ENCODE assay signal across 21 mouse cellular contexts in the genomic region with DNA sequence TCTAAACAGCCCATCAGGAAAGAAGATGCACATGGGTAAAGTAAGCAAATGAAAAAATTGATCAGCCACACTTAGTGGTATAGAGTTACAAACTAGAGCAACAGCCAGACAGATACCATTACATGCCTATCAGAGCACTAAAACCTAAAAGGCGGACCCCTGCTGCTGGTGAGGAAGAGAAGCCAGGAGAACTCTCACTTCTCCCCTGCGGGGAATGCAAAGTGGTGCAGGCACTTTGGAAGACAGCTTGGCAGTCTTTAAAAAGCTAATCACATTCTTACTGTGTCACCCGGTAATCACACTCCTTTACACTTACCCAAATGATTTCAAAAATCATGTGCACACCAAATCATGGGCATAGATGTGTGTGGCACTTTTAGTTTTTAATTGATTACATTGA.
DNase-seq lines count a peak whose midpoint lies in the region; ATAC-seq lines count a peak whose summit lies in the region.
"Had no signal": no experiment of that assay in that cellular context is flagged by ENCODE, and none has a peak within 500 bp of the region (broad histone marks: within the 10 kb centered on the region; RNA-seq: fewer than 3 reads in every experiment).

No protein-coding gene starts in this region.

- H3K4me3 ChIP-seq in forebrain, embryonic 13.5 days: no peak overlapping the region
- H3K4me3 ChIP-seq in forebrain, embryonic 11.5 days (ENCODE audit: low read depth, low read length): no peak overlapping the region
- H3K4me3 ChIP-seq in midbrain, embryonic 14.5 days (replicated peaks; ENCODE audit: low read depth, low read length): no peak overlapping the region
- H3K4me3 ChIP-seq in midbrain, embryonic 10.5 days: no peak overlapping the region
- no peak overlapping the region for H3K4me3 ChIP-seq in neural tube, embryonic 11.5 days (ENCODE audit: low read depth, low read length)
- H3K4me3 ChIP-seq: gastrocnemius, adult 2 months; liver, embryonic 12.5 days; stomach, embryonic 15.5 days had no signal

- H3K4me1 ChIP-seq in forebrain, embryonic 13.5 days: no peaks in the 10 kb centered on the region; the same call in 1 of the 2 replicates
- no peaks in the 10 kb centered on the region for H3K4me1 ChIP-seq in forebrain, embryonic 11.5 days (replicated peaks; ENCODE audit: control insufficient read depth, insufficient read depth, low read length)
- 0 out of 2 replicates have a peak, but pooled peaks cover 3% of the 10 kb centered on the region for H3K4me1 ChIP-seq in midbrain, embryonic 14.5 days (ENCODE audit: control insufficient read depth, insufficient read depth, low read length)
- peaks cover 7% of the 10 kb centered on the region; the same call in 1 of the 2 replicates for H3K4me1 ChIP-seq in midbrain, embryonic 10.5 days
- H3K4me1 ChIP-seq in neural tube, embryonic 11.5 days (ENCODE audit: control insufficient read depth, insufficient read depth, low read length): no peaks in the 10 kb centered on the region
- H3K4me1 ChIP-seq: liver, embryonic 12.5 days; stomach, embryonic 15.5 days had no signal

- no peak overlapping the region for H3K9ac ChIP-seq in forebrain, embryonic 13.5 days
- no peak overlapping the region for H3K9ac ChIP-seq in forebrain, embryonic 11.5 days (ENCODE audit: low read length)
- H3K9ac ChIP-seq in midbrain, embryonic 14.5 days (replicated peaks; ENCODE audit: low read length): no peak overlapping the region
- no peak overlapping the region for H3K9ac ChIP-seq in neural tube, embryonic 11.5 days (ENCODE audit: low read length)
- H3K9ac ChIP-seq: liver, embryonic 12.5 days; lung, embryonic 14.5 days; stomach, embryonic 15.5 days had no signal

- DNase-seq in forebrain, embryonic 11.5 days (ENCODE audit: low spot score): no peak
- peak; percentile 49 for DNase-seq in midbrain, embryonic 14.5 days
- DNase-seq in midbrain, embryonic 10.5 days (ENCODE audit: low spot score): no peak
- DNase-seq in embryo, embryonic 9.5 days (ENCODE audit: extremely low spot score): peak; percentile 14
- DNase-seq in neural tube, embryonic 11.5 days (ENCODE audit: low spot score): no peak
- DNase-seq in kidney, adult 9 months: no peak
- DNase-seq in adrenal gland, postnatal 4 days (ENCODE audit: low spot score in 2 of 2): no peak
- DNase-seq: adrenal gland, adult 8-10 months; cerebellum, adult 2 months; gastrocnemius, adult 2 months; heart, adult 18-20 months; kidney, postnatal 10 days; lung, embryonic 14.5 days; spleen, adult 18-20 months; thymus, adult 2 months had no signal

- no peak overlapping the region for H3K4me2 ChIP-seq in forebrain, embryonic 13.5 days
- no peak overlapping the region for H3K4me2 ChIP-seq in forebrain, embryonic 11.5 days (ENCODE audit: low read depth, low read length, severe bottlenecking)
- H3K4me2 ChIP-seq in midbrain, embryonic 14.5 days (ENCODE audit: low read length): no peak overlapping the region
- no peak overlapping the region for H3K4me2 ChIP-seq in neural tube, embryonic 11.5 days (ENCODE audit: low read depth)
- H3K4me2 ChIP-seq: liver, embryonic 12.5 days; lung, embryonic 14.5 days; stomach, embryonic 15.5 days had no signal

- no peaks in the 10 kb centered on the region for H3K36me3 ChIP-seq in forebrain, embryonic 13.5 days (ENCODE audit: poor library complexity, severe bottlenecking)
- H3K36me3 ChIP-seq in forebrain, embryonic 11.5 days (ENCODE audit: control insufficient read depth, insufficient read depth, low read length): no peaks in the 10 kb centered on the region
- no peaks in the 10 kb centered on the region for H3K36me3 ChIP-seq in midbrain, embryonic 14.5 days (ENCODE audit: control insufficient read depth, insufficient read depth, low read length)
- no peaks in the 10 kb centered on the region for H3K36me3 ChIP-seq in midbrain, embryonic 10.5 days
- no peaks in the 10 kb centered on the region for H3K36me3 ChIP-seq in neural tube, embryonic 11.5 days (ENCODE audit: control insufficient read depth, insufficient read depth, low read length)
- H3K36me3 ChIP-seq: liver, embryonic 12.5 days; stomach, embryonic 15.5 days had no signal

- 11% methylated on average over 3 of the region's 3 CpGs for WGBS in forebrain, embryonic 13.5 days
- WGBS in forebrain, embryonic 11.5 days: 8% methylated on average over 3 of the region's 3 CpGs
- 10% methylated on average over 3 of the region's 3 CpGs for WGBS in midbrain, embryonic 14.5 days
- 14% methylated on average over 3 of the region's 3 CpGs for WGBS in midbrain, embryonic 10.5 days
- 5% methylated on average over 3 of the region's 3 CpGs for WGBS in neural tube, embryonic 11.5 days

- ATAC-seq in forebrain, embryonic 13.5 days: peak; percentile 45; the same call in 1 of the 2 replicates
- no peak for ATAC-seq in forebrain, embryonic 11.5 days (replicated peaks; ENCODE audit: low FRiP score)
- no peak for ATAC-seq in midbrain, embryonic 14.5 days (ENCODE audit: low FRiP score, low TSS enrichment)
- peak; percentile 41 for ATAC-seq in neural tube, embryonic 11.5 days (ENCODE audit: insufficient read depth, low FRiP score, low TSS enrichment)
- ATAC-seq: intestine, postnatal 0 days; liver, embryonic 12.5 days had no signal

- H3K27me3 ChIP-seq in forebrain, embryonic 13.5 days: no peaks in the 10 kb centered on the region
- no peaks in the 10 kb centered on the region for H3K27me3 ChIP-seq in forebrain, embryonic 11.5 days (ENCODE audit: control insufficient read depth, insufficient read depth, low read length)
- H3K27me3 ChIP-seq in midbrain, embryonic 14.5 days (ENCODE audit: control insufficient read depth, insufficient read depth, low read length): no peaks in the 10 kb centered on the region
- no peaks in the 10 kb centered on the region for H3K27me3 ChIP-seq in midbrain, embryonic 10.5 days (ENCODE audit: low read depth, poor library complexity, severe bottlenecking)
- no peaks in the 10 kb centered on the region for H3K27me3 ChIP-seq in neural tube, embryonic 11.5 days (ENCODE audit: control insufficient read depth, insufficient read depth, low read length)
- H3K27me3 ChIP-seq: CH12.LX; liver, embryonic 12.5 days; stomach, embryonic 15.5 days had no signal

- H3K9me3 ChIP-seq in forebrain, embryonic 13.5 days (replicated peaks): no peaks in the 10 kb centered on the region
- no peaks in the 10 kb centered on the region for H3K9me3 ChIP-seq in forebrain, embryonic 11.5 days (ENCODE audit: control insufficient read depth, low read length)
- H3K9me3 ChIP-seq in midbrain, embryonic 14.5 days (ENCODE audit: control insufficient read depth, low read length): no peaks in the 10 kb centered on the region
- no peaks in the 10 kb centered on the region for H3K9me3 ChIP-seq in midbrain, embryonic 10.5 days (replicated peaks)
- no peaks in the 10 kb centered on the region for H3K9me3 ChIP-seq in neural tube, embryonic 11.5 days (ENCODE audit: control insufficient read depth, low read length)
- H3K9me3 ChIP-seq: liver, embryonic 12.5 days; stomach, embryonic 15.5 days had no signal

- H3K27ac ChIP-seq in forebrain, embryonic 13.5 days: no peak overlapping the region
- no peak overlapping the region for H3K27ac ChIP-seq in forebrain, embryonic 11.5 days (ENCODE audit: low read depth, low read length)
- no peak overlapping the region for H3K27ac ChIP-seq in midbrain, embryonic 14.5 days (replicated peaks; ENCODE audit: low read depth, low read length)
- H3K27ac ChIP-seq in midbrain, embryonic 10.5 days (replicated peaks): no peak overlapping the region
- no peak overlapping the region for H3K27ac ChIP-seq in neural tube, embryonic 11.5 days (ENCODE audit: low read depth, low read length)
- H3K27ac ChIP-seq: gastrocnemius, adult 2 months; liver, embryonic 12.5 days; macrophage; stomach, embryonic 15.5 days had no signal

Comparison
In these comparisons a context has a peak if more than half of its experiments do, and no peak if none do; other contexts are left out.
1. ATAC-seq: peak in forebrain, embryonic 13.5 days (single experiment) and neural tube, embryonic 11.5 days (single experiment); none in forebrain, embryonic 11.5 days (single experiment) and midbrain, embryonic 14.5 days (single experiment).
2. DNase-seq: peak in midbrain, embryonic 14.5 days (single experiment) and embryo, embryonic 9.5 days (single experiment); none in forebrain, embryonic 11.5 days (single experiment), midbrain, embryonic 10.5 days (single experiment), neural tube, embryonic 11.5 days (single experiment), kidney, adult 9 months (single experiment) and adrenal gland, postnatal 4 days (0 of 2).